Mouse (Mus musculus): Measurements from ENCODE around the gene Rab3c.

Gene Rab3c

GRCm38 (mm10) chr13:110280563-110281144, at the start of gene Rab3c:
Gene Rab3c (minus strand): TSS chr13:110280996.
- DNase-seq: no peak

DNA sequence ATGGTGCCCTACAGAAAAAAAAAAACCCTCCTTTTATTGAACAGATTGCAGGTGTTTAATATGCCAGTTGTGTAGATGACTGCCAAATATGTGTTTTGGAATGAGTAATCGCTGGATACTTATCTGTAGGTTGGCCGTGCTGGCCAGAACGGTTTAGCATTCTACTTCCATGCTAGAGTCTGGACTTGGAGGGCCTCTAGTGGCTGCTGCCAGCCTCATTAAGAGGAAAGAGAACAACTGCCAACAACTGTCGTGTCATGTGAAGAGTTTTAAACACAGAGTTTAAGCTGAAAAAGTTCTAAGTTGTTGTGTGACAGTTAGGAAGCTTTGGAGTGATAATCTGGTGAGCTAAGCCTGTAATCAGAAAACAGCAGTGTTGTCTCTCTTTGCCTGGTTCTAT, 38.0 kb upstream of the Rab3c start:
- DNase-seq: no peak

GRCm38 (mm10) chr13:110307188-110307587, 26.4 kb upstream of the Rab3c start:
- DNase-seq: no peak

- DNase-seq: no peak
These were observed 16.3 kb upstream of the Rab3c start for GRCm38 (mm10) chr13:110297112-110297511.

- no peak for DNase-seq
These were observed 7.7 kb upstream of the Rab3c start for GRCm38 (mm10) chr13:110288499-110288898.

- no peak for DNase-seq
These were observed 3.0 kb upstream of the Rab3c start for GRCm38 (mm10) chr13:110283781-110284180.

GRCm38 (mm10) chr13:110280028-110280562, 701 bp downstream of the Rab3c start:
- no peak for DNase-seq

- DNase-seq: no peak
These were observed 1.6 kb downstream of the Rab3c start for GRCm38 (mm10) chr13:110278976-110279736.

DNA sequence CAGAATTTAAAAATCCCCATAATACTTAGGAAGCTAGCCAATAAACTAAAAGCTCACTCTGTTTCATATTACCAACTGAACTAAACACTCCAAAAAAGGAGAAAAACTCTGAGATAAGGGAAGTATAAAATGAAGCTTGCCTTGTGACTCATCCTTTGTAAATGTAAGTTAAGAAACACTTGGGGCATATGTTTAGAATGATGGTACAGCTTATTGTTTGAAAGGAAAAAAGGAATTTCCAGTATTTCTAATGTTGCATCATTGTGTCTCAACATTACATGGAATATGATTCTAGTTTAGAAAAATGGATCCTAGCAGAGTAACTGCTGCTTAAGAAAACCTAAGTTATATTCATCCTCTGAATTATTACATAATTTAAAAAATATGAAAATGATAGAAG, 3.1 kb downstream of the Rab3c start:
- DNase-seq: no peak

DNA sequence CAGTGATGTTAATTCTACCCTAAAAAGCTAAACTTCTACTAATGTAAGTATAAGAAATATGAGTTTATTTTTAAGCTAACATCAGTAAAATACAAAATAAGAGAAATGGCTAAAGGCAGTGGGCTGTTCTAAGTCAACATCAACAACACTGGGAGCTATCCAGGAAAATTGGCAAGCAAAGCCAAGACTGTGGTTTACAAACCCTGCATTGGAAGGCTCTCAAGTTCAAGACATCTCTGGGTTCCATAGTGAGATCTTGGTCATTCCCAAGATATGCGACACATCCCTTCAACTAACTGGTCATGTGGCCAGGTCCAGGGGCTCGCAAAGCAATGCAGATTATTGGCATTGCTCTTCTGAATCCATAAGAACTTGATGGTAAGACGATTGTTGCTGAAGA, 5.3 kb downstream of the Rab3c start:
- DNase-seq: no peak

DNA sequence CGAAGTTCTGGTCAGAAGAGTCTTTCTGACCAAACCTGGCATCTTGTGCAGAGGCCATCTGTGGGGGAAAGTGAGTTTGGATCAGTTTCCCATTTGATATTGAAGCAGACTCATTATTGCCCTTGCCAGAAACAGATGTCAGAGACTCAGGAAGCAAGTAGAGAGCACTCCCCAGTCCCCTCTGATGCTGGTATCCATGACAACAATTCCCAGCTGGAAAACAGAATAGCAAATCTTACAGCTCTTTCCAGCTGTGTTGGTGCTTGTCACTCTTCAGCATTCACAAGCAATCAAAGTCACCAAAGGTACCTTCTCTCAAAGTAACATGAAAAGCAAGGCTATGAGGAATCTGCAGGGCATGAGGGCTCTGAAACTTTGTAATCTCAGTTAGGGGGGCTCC, 20.1 kb downstream of the Rab3c start:
- DNase-seq: no peak

DNA sequence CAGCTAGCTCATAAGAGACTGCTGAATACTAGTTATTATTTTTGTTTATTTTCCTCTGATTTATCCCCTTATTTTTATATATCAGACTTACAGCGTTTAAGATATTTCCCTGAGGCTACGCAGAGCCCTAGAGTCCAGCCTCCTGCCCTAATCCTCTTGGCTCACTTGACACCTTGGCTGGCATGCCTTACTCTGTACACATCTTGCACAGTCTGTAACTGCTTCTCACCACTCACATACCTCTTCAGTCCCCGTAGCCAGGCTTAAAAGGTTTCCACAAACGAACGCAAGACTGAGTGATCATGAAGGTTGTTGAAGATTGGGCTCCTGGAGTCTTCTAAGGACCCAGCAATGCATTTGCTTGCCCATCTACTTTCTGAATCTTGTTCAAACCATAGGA, 29.3 kb downstream of the Rab3c start:
- DNase-seq: no peak

DNA sequence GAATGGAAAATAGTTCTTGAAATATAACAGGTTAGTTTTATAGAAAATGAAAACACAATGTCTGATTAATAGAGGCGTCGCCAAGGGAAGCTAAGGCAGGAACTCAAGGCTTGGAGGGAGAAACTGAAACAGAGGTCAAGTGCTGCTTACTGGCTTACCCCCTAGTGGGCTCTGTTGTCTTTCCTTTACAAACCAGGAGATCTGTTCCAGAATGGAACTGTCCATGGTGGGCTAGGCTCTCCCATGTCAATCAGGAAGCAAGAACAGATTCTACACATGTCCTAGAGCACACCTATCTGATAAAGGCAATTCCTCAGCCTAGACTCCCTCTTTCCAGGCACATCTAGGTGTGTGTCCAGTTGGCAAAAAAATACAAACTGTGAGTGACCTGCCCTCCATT, 32.3 kb downstream of the Rab3c start:
- DNase-seq: no peak

DNA sequence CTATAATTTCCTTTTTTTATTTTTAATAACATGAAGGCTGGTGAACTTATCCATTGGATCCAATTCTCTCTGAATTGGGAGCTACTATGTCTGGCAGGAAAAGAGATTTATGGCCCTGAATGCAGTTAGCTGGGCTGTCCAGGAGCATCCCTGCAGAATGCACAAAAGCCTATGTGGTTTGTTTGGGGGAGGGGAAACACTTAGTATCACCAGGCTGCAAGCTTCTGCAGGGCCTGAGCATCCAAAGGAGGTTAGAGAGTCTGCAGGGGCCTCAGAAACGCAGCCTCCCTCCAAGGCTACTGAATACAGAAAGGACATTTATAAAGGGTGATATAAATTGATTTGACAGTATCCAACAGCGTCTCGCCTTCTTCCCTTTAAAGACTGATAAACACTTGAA, 41.8 kb downstream of the Rab3c start:
- no peak for DNase-seq

DNA sequence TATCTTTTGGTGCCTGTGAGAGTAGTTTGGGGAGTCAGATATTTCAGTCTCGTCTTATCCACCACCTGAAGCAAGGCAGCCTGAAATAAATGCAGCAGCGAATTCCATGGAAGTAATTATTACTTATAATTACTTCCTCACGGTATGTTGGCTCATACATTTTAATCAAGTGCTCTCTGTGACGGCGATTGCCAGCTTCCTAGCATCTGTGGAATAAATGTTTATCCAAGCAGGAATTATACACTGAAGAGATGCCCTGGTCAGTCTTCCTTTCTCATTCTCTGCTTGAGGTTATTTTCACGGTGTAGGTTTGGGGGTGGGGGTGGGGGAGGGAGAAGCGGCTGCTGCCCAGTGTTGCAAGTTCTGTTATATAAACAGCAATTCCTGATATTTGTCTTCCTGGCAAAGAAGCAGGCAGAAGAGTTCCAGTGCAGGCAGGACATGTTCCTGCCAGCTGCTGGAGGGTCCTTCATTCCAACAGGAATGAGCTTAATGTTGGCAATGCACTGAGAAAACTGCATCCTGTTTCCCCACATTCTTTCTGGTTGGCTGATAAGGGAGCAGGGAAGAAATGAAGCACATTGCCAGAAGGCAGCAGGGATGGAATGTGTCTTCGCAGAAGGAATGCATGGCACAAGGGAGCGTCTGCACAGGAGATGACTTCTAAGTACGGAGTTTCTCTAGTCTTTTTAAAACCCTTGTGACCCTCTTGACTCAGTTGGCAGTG, 43.4 kb downstream of the Rab3c start:
- DNase-seq: no peak

- no peak for DNase-seq
These were observed 47.4 kb downstream of the Rab3c start for GRCm38 (mm10) chr13:110233364-110233763.

DNA sequence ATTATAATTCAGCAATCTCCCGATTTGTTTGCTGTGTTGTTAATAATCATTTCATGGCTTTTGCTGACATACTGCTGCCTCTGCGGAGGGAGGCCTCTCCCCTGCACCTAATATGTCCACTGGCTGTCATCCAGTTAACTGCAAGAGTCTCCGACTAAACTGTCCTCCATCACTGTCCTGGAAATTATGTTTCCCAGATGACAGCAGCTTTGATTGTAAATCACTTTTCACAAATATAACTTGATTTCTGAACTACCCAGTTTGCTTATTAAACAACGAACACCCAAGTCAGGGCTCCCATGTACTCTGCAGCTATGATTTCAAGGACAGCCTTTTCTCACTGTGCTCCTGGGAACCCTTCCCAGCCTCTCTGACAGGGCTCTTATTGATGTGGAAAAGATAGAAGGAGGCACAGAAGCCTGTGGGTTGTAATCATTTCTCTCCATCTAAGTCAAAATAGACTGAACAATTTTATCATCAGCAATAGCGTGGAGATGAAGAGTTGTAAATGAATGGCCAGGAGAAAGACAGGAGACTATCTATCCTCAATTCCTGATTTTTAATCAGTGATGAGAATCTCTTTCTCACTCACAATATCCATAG, 49.6 kb downstream of the Rab3c start:
- DNase-seq: no peak

GRCm38 (mm10) chr13:110230046-110230445, 50.8 kb downstream of the Rab3c start:
- DNase-seq: no peak

- DNase-seq: no peak
These were observed 61.6 kb downstream of the Rab3c start for GRCm38 (mm10) chr13:110219195-110219594.

DNA sequence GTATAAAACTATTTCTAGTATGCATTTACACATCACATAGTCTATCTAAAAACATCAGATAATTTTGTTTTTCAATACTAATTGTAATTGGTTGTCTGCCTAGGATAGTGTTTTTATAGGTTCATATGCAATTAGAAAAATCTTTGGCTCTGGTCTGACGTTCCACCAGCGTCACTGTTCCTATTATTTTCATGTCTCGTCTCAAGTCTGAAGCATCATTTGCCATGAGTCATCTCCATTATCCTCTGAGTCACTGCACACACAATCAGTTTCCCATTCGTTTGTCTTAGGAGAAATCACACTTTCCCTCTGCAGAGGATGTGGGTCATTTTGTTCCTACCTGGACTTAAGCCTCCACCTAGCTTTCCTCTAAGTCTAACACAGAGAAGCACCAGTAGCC, 62.3 kb downstream of the Rab3c start:
- DNase-seq: no peak

GRCm38 (mm10) chr13:110211526-110212075, 69.2 kb downstream of the Rab3c start:
- DNase-seq: no peak

GRCm38 (mm10) chr13:110198906-110199305, 81.9 kb downstream of the Rab3c start:
- no peak for DNase-seq

GRCm38 (mm10) chr13:110190039-110190438, 90.8 kb downstream of the Rab3c start:
- DNase-seq: no peak
